Mouse (Mus musculus) left cerebral cortex, postnatal 4 days (tissue): ENCODE data around the gene Avpi1. TPM values are rescaled to one million over a fixed set of nuclear protein-coding genes. Genes with fewer than 3 reads are reported as not detected.
"Not testable (repeated sequence)": the region's sequence is repeated elsewhere in the genome, so short reads cannot be mapped to it uniquely, and the experiment has no call there.

ENCODE experiments used
- DNase-seq: peaks from one replicate; pipeline ENCODE4 v3.0.0-alpha.2; 2022
- intact Hi-C: fragments of 180-260 bp; cut with DNase I; formaldehyde crosslinking; loops from one replicate; pipeline ENCODE4 v1.15.1; 2025
- total RNA-seq, 2 experiments: library from RNA; stranded (reverse); gene quantifications; 2 replicates each; pipeline ENCODE4 v1.2.3; 2021

Gene Avpi1
- total RNA-seq, 2 experiments from 2014 or later = 7.4 to 8.5 TPM

DNA sequence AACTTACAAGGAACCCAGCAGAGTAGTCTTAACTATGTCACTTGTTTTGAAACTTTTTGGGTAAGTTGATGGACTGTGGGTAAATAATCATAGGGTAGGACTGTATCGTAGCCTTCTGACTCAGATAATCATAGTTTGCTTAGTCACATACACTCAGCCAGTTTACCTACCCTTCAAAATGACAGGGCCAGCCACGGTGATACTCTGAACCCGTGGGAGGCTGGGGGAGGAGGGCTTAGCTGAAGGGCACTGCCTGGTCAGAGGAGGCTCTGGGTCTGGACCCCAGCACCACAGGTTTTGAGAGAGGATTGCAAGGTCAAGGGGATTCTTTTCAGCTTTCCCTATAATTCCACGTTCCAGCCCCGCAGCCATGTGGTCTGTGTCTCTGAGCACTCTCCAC is 10.3 kb downstream of the Avpi1 start:
- intact Hi-C loops = no loop called here
- DNase-seq = no peak

DNA sequence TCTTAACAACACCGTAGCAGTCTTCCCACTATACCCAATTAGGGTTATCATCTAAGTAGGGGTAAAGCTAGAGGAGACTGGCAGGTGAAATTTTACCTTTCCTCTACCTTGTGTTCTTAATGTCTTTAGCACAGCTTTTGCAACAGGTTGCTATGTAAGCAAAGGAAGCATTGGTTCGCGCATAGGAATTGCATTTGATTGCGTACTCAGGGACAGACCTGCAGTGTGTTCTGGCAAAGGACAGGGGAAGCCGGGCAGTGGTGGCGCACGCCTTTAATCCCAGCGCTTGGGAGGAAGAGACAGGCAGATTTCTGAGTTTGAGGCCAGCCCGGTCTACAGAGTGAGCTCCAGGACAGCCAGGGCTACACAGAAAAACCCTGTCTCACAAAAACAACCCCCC is 10.7 kb downstream of the Avpi1 start:
- no peak for DNase-seq
- intact Hi-C loops = no loop called here

DNA sequence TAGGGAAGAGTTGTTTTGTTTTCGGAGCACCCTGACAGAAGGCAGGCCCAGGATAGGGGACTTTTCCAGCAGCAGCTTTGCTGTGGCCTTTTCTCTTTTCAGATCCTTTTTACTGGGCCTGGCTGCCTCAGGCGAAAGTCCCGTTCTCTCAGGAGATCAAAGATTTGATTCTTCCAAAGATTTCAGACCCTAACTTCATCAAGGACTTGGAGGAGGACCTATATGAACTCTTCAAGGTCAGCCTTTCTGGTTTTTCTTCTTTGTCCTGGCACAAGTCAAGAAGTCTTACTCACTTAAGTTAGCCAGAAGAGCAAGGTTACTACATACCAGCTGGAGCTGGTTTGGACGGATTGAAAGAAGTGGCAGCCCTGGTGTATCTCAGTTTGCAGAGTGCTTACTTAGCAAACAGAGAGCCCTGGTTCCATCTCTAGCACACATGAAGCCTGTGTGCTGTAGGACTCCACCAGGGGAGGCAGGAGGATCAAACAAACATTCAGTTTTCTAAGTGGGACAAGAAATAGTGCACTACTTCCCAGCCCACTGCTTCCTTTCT is 13.0 kb downstream of the Avpi1 start:
- intact Hi-C loops = no loop called here

DNA sequence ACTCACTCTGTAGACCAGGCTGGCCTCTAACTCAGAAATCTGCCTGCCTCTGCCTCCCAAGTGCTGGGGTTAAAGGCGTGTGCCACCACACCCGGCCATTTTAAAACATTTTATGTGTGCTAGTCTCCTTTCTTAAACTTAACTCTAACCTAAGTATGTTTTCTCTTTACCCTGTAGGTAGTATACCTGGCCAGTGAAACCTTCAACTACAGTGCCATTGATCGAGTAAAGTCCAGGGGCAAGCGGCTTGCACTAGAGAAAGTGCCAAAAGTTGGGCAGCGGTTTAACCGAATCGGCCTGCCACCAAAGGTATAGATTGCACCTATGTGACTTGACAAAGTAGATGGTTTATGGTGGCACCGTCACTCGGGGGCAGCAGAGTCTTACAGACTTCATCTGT is 24.2 kb downstream of the Avpi1 start:
- intact Hi-C loops = no loop called here
- no peak for DNase-seq

More for the DNA sequence above, 13.0 kb downstream of the Avpi1 start:
- no peak for DNase-seq

DNA sequence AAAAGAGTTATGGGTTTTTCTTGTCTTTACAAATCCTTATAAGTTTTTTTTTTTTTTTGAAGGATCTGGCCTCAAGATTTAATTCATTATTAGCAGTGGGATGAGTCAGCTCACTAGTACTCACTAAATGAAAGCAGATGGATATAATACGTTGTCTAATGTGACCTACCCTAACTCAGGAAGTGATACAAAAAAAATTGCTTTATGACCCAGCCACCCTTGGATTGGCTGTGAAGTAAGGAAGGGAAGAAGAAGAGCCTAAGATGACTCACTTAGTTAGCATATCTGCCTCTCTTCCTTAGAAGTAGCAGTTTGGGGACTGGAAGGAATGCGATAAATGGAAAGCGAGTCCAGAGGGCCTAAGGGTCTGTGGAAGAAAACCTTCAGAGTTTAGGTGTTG is 29.5 kb downstream of the Avpi1 start:
- intact Hi-C loops = no loop called here

DNA sequence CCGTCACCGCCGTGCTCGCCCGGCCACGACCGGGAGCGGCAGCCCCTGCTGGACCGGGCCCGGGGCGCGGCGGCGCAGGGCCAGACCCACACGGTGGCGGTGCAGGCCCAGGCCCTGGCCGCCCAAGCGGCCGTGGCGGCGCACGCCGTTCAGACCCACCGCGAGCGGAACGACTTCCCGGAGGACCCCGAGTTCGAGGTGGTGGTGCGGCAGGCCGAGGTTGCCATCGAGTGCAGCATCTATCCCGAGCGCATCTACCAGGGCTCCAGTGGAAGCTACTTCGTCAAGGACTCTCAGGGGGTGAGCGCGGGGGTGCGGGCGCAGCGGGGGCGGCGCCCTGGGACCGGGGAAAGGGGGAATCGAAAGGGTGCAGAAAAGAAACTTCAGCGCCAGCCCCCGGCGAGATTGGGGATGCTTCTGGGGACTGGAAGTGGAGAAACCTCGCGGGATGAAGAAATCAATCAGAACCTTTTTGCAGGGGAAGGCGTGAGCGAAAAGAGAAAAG is 38.2 kb downstream of the Avpi1 start:
- intact Hi-C loops = no loop called here
- no peak for DNase-seq

More for the DNA sequence above, 29.5 kb downstream of the Avpi1 start:
- no peak for DNase-seq

DNA sequence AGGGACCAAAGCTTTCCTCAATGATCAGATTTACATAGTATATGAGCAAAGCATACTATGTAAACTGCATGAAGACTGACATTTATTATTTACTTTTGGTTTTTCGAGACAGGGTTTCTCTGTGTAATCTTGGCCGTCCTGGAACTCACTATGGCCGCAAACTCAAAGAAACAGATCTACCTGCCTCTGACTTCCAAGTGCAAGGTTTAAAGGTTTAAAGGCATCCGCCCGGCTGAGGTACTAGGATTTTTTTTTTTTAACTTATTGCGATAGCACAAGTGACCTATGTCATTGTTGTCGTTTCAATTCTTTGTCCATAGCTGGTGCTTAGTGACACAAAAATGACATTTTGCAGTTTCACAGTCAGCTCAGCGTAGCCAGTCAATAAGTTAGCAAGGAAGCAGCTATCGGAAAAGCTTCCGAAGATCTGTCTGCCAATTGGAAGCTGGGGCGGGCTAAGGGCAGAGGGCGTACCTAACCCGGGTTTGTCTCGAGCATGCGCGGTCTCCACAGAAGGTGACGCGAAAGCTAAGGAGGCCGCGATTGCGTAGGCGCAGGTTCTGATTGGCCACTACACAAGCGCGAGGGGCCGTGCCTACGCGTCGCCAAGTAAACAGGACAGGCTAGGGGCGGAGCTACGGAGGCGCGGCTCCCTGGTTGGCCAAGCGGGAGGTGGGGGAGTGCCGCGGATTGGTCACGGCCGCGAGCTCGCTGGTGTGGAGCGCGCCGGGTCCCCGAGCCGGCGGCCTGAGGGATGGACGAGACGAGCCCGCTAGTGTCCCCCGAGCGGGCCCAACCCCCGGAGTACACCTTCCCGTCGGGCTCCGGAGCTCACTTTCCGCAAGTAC is 38.9 kb downstream of the Avpi1 start, which contains the start of gene Pi4k2a:
Gene Pi4k2a (plus strand): TSS at position 723 of the 848 bp plus-strand sequence.
- peak; percentile 99 for DNase-seq
- intact Hi-C loops = no loop called here

DNA sequence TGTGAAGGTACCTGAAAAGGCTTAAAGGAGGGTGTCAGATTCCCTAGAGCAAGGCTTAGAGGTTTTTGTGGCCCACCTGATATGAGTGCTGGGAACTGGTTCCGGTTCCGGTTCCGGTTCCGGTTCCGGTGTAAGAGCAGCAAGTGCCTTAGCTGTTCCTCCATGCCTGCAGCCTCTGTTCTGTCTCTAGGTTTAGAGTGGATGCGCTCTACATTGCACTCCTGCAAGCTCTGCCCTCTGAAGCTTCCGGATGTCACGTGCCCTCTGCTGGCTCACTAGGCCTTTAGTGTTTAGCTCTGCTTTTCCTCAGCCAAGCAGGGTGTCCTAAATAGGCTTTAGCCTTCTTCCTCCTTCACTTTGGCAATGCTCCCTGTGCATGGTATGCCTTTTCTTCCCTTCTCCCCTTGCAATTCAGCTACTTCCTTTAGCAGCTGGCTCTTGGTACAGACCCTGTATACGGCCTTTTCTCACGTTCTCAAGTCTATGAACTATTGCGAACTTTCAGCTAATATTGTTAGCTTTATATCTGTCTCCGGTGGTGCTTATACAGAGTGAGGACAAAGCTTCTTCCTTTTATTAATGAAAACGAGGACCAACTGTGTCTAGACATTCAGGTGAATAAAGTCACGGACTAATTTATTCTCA is 39.6 kb downstream of the Avpi1 start:
- intact Hi-C loops = no loop called here
- DNase-seq = peak; percentile 35

DNA sequence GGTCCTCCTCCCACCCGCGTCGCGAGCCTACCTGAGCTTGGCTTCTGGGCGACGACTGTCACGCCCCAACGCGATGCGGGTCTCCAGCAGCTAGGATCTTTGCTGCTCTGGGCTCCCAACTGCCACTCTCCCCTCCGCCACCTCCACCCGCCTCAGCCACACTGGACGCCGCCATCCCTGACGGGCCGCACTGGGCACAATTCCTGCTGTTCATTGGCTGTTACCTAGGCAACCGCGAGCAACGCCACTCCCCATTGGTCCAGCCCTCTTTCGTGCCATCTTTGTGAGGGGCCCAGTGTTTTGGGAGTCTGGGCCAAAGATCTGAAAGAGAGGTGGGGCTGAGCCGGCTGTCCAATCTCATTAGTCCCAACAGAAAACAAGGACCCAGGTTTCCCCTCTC is 42.7 kb downstream of the Avpi1 start, which contains the start of gene Morn4:
Gene Morn4 (minus strand): TSS at position 192 of the 400 bp plus-strand sequence.
- peak; percentile 96 for DNase-seq
- intact Hi-C loops = no loop called here

DNA sequence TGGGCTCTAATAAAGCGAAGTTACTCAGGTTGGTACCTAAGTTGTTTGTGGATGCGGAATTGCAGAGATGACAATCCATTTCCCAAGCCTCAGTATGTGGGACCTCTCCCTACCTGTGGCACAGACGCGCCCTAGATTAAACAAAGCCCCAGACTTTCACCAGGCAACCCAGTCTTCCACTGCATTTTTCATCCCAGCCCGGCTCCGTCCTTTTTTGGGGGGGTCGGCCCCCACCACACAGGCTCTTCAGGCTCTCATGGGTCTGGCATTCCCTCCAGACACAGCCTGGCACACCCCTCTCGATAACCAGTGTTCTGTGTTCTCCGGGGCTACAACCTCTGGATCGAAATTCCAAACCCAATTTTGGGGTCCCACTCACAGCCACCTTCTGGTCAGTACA is 43.2 kb downstream of the Avpi1 start:
- no peak for DNase-seq
- intact Hi-C loops = no loop called here

DNA sequence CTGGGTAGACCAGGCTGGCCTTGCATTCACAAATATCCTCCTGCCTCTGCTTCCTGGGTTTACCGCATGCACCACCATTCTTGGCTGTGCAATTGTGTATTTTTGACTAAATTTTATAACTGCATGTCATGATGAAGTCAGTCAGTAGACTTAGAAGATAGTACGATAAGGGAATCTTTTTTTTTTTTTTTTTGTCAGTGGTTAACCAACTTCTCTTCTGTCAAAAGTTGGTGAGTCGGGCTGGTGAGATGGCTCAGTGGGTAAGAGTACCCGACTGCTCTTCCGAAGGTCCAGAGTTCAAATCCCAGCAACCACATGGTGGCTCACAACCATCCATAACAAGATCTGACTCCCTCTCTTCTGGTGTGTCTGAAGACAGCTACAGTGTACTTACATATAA is 47.2 kb downstream of the Avpi1 start:
- intact Hi-C loops, DNase-seq: not testable (repeated sequence)

DNA sequence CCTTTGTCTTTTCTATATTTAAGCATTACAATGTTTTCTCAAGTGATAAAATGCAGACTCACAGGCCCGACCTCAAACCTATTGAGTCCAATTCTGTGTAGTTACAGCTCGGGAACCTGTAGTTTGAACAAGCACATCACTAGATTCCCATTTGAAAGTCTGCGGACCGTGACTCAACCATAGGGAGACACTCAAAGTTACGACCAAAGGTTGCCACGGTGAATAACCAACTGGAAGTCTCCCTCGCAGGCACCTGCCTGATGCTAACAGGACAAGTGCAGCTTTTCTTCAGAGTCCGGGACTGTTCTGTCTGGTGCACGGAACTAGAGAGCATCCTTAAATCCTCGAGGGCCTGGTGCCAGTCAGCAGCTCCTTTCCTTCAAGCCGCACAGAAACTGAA is 48.4 kb downstream of the Avpi1 start:
- DNase-seq = no peak
- intact Hi-C loops = no loop called here

DNA sequence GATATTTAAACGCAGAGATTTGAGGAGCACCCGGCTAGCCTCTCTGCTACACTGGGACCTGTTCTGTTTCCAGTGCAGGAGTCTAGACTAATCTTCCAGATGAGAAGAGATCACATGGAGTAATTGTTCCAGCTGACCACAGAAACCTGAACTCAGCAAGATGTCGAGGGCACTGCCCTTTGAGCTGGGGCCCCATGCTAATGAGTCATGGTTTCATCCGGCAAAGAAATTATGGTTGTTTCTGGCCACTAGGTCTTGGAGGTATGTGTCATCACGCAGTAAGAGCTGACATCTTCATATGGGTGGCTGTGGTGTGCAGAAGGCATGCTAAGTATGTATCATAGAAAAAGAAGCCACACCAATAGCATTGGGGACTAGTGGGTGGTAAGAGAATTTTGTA is 48.9 kb downstream of the Avpi1 start:
- intact Hi-C loops = no loop called here
- no peak for DNase-seq

DNA sequence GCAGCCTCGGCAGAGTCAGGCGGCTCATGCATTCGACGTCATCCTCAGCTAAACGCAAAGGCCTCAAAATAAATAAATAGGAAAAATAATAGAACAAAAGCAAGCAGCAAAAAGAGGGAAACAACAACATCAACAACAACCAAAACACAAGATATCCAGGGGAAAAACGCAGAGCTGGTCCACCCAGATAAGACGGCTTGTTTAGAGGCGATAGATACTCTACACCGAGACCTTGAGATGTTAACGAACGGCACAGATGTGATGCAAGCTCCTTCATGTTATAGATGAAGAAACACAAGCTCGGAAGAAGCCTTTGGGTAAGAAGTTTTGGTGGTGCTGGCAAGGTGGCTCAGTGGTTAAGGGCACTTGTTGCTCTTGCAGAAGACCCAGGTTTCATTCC is 49.9 kb downstream of the Avpi1 start:
- no peak for DNase-seq
- intact Hi-C loops = no loop called here

DNA sequence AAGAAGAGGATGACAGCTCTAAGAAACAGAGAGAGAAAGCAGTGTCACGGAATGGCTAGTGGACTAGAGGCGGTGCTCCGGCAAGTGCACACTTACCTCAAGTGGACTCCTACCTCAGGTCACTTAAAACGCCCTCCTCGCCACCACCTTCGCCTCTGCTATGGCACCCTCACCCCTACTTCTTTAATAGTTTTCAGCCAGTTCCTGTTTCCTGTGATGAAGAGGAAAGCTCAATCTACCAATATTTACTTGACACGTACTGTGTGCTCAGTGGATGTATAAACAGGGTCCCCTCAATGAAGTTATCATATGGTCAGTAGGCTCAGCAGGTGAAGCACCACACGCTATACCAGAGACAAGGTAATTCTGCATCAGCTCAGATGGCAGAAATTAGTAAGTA is 50.3 kb downstream of the Avpi1 start:
- intact Hi-C loops = no loop called here
- DNase-seq = no peak

DNA sequence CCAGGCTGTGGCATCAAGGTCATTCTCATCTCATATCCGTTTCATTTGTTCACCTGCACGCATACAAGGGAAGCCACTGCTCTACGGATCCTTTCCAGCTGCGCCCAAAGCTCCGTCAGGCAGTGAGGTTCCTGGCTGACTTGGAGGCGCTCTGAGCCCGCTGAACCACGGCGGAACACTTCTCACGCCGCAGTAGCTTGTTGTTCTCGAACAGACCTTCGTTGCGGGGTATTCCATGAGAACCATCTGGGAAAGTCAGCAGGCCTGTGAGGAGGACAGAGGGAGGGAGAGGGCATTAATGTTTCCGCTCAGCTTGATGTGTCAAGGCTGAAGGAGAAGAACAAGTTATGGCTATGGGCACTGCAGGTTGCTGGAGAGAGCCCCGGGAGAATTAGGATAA is 52.9 kb downstream of the Avpi1 start:
- intact Hi-C loops = no loop called here
- no peak for DNase-seq

DNA sequence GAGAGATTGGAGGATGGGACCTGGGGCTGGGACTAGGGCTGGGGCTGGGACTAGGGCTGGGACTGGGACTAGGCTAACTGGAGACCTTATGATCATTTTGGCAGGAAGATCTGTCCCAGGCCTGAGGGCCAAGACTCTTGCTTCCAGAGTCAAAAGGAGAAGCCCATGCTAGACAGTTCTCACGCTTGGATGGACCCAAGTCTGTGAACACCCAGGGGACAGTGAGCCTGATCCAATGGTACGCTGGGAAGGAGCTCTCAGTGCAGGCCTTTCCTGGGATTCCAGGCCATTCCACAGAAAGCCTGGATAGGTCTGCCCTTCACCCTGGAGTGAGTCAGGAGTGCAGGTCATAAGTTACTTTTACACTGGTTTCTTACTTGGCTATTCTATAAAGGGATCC is 53.8 kb downstream of the Avpi1 start:
- intact Hi-C loops = no loop called here
- no peak for DNase-seq

Other genes starting within 250 kb of the Avpi1 start
- 10 to 100 TPM; 33.0 to 33.5 TPM for gene Rrp12, start 232.9 kb downstream of the Avpi1 start, total RNA-seq
- 100 to 1,000 TPM; 288 to 313 TPM for gene Pgam1, start 217.1 kb downstream of the Avpi1 start, total RNA-seq
- 10 to 100 TPM; 30.8 to 36.8 TPM for gene Exosc1, start 195.6 kb downstream of the Avpi1 start, total RNA-seq
- gene Zdhhc16, start 195.6 kb downstream of the Avpi1 start, total RNA-seq = 10 to 100 TPM; 67.6 to 72.9 TPM
- 10 to 100 TPM; 38.4 to 51.1 TPM for gene Mms19, start 147.9 kb downstream of the Avpi1 start, total RNA-seq
- gene Ubtd1, start 147.3 kb downstream of the Avpi1 start, total RNA-seq = 10 to 100 TPM; 12.7 to 13.5 TPM
- gene Ankrd2, start 93.1 kb downstream of the Avpi1 start, total RNA-seq = not detected
- gene Hoga1, start 83.4 kb downstream of the Avpi1 start, total RNA-seq = 10 to 100 TPM in 1 of 2 experiments, 1 to 10 TPM in 1; 9.0 to 10.2 TPM
- 1 to 10 TPM; 2.2 to 2.6 TPM for gene 4933411K16Rik, start 76.8 kb downstream of the Avpi1 start, total RNA-seq
- gene Morn4, start 42.7 kb downstream of the Avpi1 start, total RNA-seq = 100 to 1,000 TPM; 108 to 113 TPM
- 10 to 100 TPM; 39.5 TPM for gene Pi4k2a, start 38.6 kb downstream of the Avpi1 start, total RNA-seq
- gene Marveld1, start 18.3 kb upstream of the Avpi1 start, total RNA-seq = 10 to 100 TPM; 12.5 to 14.7 TPM
- gene Zfyve27, start 34.9 kb upstream of the Avpi1 start, total RNA-seq = 10 to 100 TPM; 94.5 to 96.4 TPM
- 1 to 10 TPM in 1 of 2 experiments, under 1 TPM in 1; 0.92 to 1.6 TPM for gene Sfrp5, start 73.2 kb upstream of the Avpi1 start, total RNA-seq
- gene Golga7b, start 118.5 kb upstream of the Avpi1 start, total RNA-seq = 10 to 100 TPM; 87.4 to 88.9 TPM